Mouse (Mus musculus) lung, adult 2 months (tissue): ENCODE results near the gene Kifc5b. TPM values are rescaled to one million over a fixed set of nuclear protein-coding genes. Genes with fewer than 3 reads are reported as not detected.
"Not testable (repeated sequence)": the region's sequence is repeated elsewhere in the genome, so short reads cannot be mapped to it uniquely, and the experiment has no call there.

Experiments used
- DNase-seq: peaks from one replicate; pipeline ENCODE4 v3.0.0; 2022
- H3K4me1 ChIP-seq: fragments of 200-500 bp; 2 replicates; pipeline ENCODE4 v1.6.1; 2011; ENCODE audit warnings: low read length; ENCODE audit not compliant: control insufficient read depth, insufficient read depth
- H3K4me3 ChIP-seq: fragments of 200-500 bp; replicated peaks from 2 replicates; pipeline ENCODE3; 2011; ENCODE audit warnings: low read depth, mild to moderate bottlenecking, control low read depth, low read length; ENCODE audit errors: extremely low read depth
- CTCF ChIP-seq: fragments of 200-500 bp; IDR thresholded peaks from 2 replicates; pipeline ENCODE4 v1.5.1; 2011; ENCODE audit warnings: mild to moderate bottlenecking, low read length, control low read depth; ENCODE audit not compliant: insufficient read depth
- POLR2A ChIP-seq: fragments of 200-500 bp; IDR thresholded peaks from 2 replicates; pipeline ENCODE4 v1.6.1; 2011; ENCODE audit warnings: low read depth, mild to moderate bottlenecking, control low read depth, low read length, borderline replicate concordance; ENCODE audit errors: extremely low read depth
- WGBS: fragments of 180-500 bp; shearing (Covaris S2); methylation state at CpG from one replicate; pipeline ENCODE4 v1.1.7; 2018; 5-methylcytosine and 5-hydroxymethylcytosine counted together
- polyA plus RNA-seq: library from polyadenylated mRNA; depleted of rRNA; stranded (reverse); fragments of >200 nt; gene quantifications from 2 replicates; pipeline ENCODE4 v1.2.3, GENCODE M21; 2012

Gene Kifc5b
- polyA plus RNA-seq, 1 experiment = 1.5 TPM

GRCm38 (mm10) chr17:26967477-26967876 lies 50.6 kb downstream of the Kifc5b start:
- DNase-seq = no peak
- Histone ChIP-seq H3K4me3 (no peak overlapping the region), H3K4me1 (no peaks in the 10 kb centered on the region)
- TF ChIP-seq POLR2A (no peak), CTCF (no peak)
- WGBS = 91% methylated on average over 6 of the region's 6 CpGs

- no peak for TF ChIP-seq POLR2A
- TF ChIP-seq CTCF = no peak
- Histone ChIP-seq H3K4me1 (no peaks in the 10 kb centered on the region), H3K4me3 (no peak overlapping the region)
- 86% methylated on average over 6 of the region's 6 CpGs for WGBS
- no peak for DNase-seq
Measured at GRCm38 (mm10) chr17:26968200-26968611, 51.3 kb downstream of the Kifc5b start.

GRCm38 (mm10) chr17:26969257-26969656 lies 52.4 kb downstream of the Kifc5b start:
- Histone ChIP-seq H3K4me3 (no peak overlapping the region), H3K4me1 (peaks cover 3% of the 10 kb centered on the region)
- WGBS = 71% methylated on average over 6 of the region's 6 CpGs
- no peak for DNase-seq
- no peak for TF ChIP-seq CTCF
- TF ChIP-seq POLR2A = no peak

GRCm38 (mm10) chr17:26970221-26970620 lies 53.3 kb downstream of the Kifc5b start:
- no peak for TF ChIP-seq CTCF
- TF ChIP-seq POLR2A = no peak
- WGBS = 51% methylated on average over 12 of the region's 12 CpGs
- Histone ChIP-seq H3K4me3 (no peak overlapping the region), H3K4me1 (peaks cover 3% of the 10 kb centered on the region)
- no peak for DNase-seq

GRCm38 (mm10) chr17:26971247-26971905 lies 54.5 kb downstream of the Kifc5b start:
- 54% methylated on average over 8 of the region's 8 CpGs for WGBS
- Histone ChIP-seq H3K4me3 (no peak overlapping the region), H3K4me1 (peaks cover 3% of the 10 kb centered on the region)
- TF ChIP-seq POLR2A (no peak), CTCF (no peak)
- no peak for DNase-seq

GRCm38 (mm10) chr17:26972107-26972506 lies 55.2 kb downstream of the Kifc5b start:
- TF ChIP-seq POLR2A = no peak
- no peak for TF ChIP-seq CTCF
- peaks cover 3% of the 10 kb centered on the region for H3K4me1 ChIP-seq
- no peak for DNase-seq
- H3K4me3 ChIP-seq = peak overlapping the region; percentile 99
- WGBS = 0% methylated on average over 3 of the region's 3 CpGs

- H3K4me1 ChIP-seq = peaks cover 3% of the 10 kb centered on the region
- WGBS = under 1% methylated on average over 75 of the region's 75 CpGs
- TF ChIP-seq CTCF (no peak), POLR2A (peak; percentile 98)
- DNase-seq = peak; percentile 95
- peak within 1 kb of the TSS; percentile 99 for H3K4me3 ChIP-seq
Measured at GRCm38 (mm10) chr17:26972703-26973574, 56.0 kb downstream of the Kifc5b start, which contains the start of gene Zbtb9. Gene Zbtb9, plus strand, starts transcription at chr17:26973167.

- 90% methylated on average over 15 of the region's 15 CpGs for WGBS
- no peak overlapping the region for H3K4me3 ChIP-seq
- TF ChIP-seq CTCF (no peak), POLR2A (no peak)
Measured at GRCm38 (mm10) chr17:26974547-26974946, 57.7 kb downstream of the Kifc5b start.

GRCm38 (mm10) chr17:26975415-26975814 lies 58.5 kb downstream of the Kifc5b start:
- H3K4me3 ChIP-seq = no peak overlapping the region
- no peak for DNase-seq
- TF ChIP-seq CTCF = no peak
- TF ChIP-seq POLR2A = no peak
- peaks cover 3% of the 10 kb centered on the region for H3K4me1 ChIP-seq

More at GRCm38 (mm10) chr17:26974547-26974946, 57.7 kb downstream of the Kifc5b start:
- no peak for DNase-seq
- peaks cover 3% of the 10 kb centered on the region for H3K4me1 ChIP-seq

GRCm38 (mm10) chr17:26977354-26977753 lies 60.5 kb downstream of the Kifc5b start:
- not testable (repeated sequence) for H3K4me1 ChIP-seq, DNase-seq, H3K4me3 ChIP-seq
- WGBS = 84% methylated on average over 6 of the region's 6 CpGs
